Comparison of ENCODE assay signal across 9 mouse cellular contexts in the genomic region with DNA sequence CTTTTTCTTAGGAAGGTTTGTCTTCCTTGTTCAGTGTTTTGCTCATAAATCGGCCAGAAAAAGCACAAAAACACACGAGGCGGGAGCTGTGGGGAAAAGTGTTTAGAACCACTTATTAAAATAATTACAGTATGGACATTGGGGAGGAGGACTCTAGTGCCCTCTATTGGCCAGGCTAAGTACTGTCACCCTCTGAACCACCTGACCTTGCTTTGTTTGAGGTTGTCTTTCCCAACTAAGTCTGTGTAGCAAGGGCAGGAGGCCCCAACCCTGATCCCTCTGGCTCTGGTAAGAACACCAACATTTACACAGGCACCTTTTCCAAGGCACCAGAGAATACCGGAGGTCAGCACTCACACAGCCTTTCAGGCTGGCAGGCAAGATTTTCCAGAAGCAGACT. TPM values are rescaled to one million over a fixed set of nuclear protein-coding genes. Genes with fewer than 3 reads are reported as not detected.
DNase-seq lines count a peak whose midpoint lies in the region; ATAC-seq and TF ChIP-seq lines count a peak whose summit lies in the region.
"Had no signal": no experiment of that assay in that cellular context is flagged by ENCODE, and none has a peak within 500 bp of the region (broad histone marks: within the 10 kb centered on the region; RNA-seq: fewer than 3 reads in every experiment).

No protein-coding gene starts in this region.

- H3K4me1 ChIP-seq in thymus, adult 2 months (replicated peaks; ENCODE audit: control insufficient read depth, insufficient read depth, low read length), result no peaks in the 10 kb centered on the region; the same call in 1 of the 2 replicates
- H3K4me1 ChIP-seq in cortical plate, adult 2 months (ENCODE audit: control insufficient read depth, insufficient read depth, low read length), result no peaks in the 10 kb centered on the region
- H3K4me1 ChIP-seq: limb, embryonic 12.5 days had no signal

- H3K27me3 ChIP-seq in thymus, adult 2 months (ENCODE audit: control insufficient read depth, insufficient read depth, low read length), result no peaks in the 10 kb centered on the region
- H3K27me3 ChIP-seq: limb, embryonic 12.5 days had no signal

- no peak for TF ChIP-seq POLR2A in thymus, adult 2 months (IDR thresholded peaks at IDR 0.05; ENCODE audit: control insufficient read depth, extremely low read depth, insufficient read depth, low read length, poor library complexity)
- TF ChIP-seq POLR2A in cortical plate, adult 2 months (IDR thresholded peaks at IDR 0.05; ENCODE audit: extremely low read depth, insufficient read depth, low read length), result no peak

- ATAC-seq in cerebellum, adult (ENCODE audit: insufficient number of reproducible peaks, low FRiP score, low TSS enrichment), result no peak

- peak; percentile 12 for DNase-seq in cerebellum, adult 11 months
- peak; percentile 48 for DNase-seq in thymus, adult 2 months
- DNase-seq in thymus, adult 18-20 months, result no peak
- DNase-seq in liver, result peak; percentile 28
- peak; percentile 13 for DNase-seq in retina, adult 2 months (ENCODE audit: low read depth, low spot score)
- DNase-seq in right cerebral cortex, postnatal 4 days, result no peak

- 38% methylated on average over 4 of the region's 4 CpGs for WGBS in thymus, adult 2 months

- H3K27ac ChIP-seq in thymus, adult 2 months (ENCODE audit: control insufficient read depth, insufficient read depth, low read length), result no peak overlapping the region
- no peak overlapping the region for H3K27ac ChIP-seq in cortical plate, adult 2 months (ENCODE audit: insufficient read depth, low read length)
- H3K27ac ChIP-seq: limb, embryonic 12.5 days had no signal

- no peaks in the 10 kb centered on the region for H3K36me3 ChIP-seq in thymus, adult 2 months (ENCODE audit: control insufficient read depth, insufficient read depth, low read length)
- H3K36me3 ChIP-seq: limb, embryonic 12.5 days had no signal

- TF ChIP-seq CTCF in thymus, adult 2 months (IDR thresholded peaks at IDR 0.05; ENCODE audit: borderline replicate concordance, control insufficient read depth, extremely low read depth, insufficient read depth, low read length, poor library complexity), result no peak
- peak; percentile 62 for TF ChIP-seq CTCF in cortical plate, adult 2 months (IDR thresholded peaks at IDR 0.05; ENCODE audit: extremely low read depth, insufficient read depth, low read length)

- H3K4me3 ChIP-seq in thymus, adult 2 months (ENCODE audit: control insufficient read depth, insufficient read depth, low read length), result no peak overlapping the region
- H3K4me3 ChIP-seq in cortical plate, adult 2 months (ENCODE audit: insufficient read depth, low read length), result no peak overlapping the region
- H3K4me3 ChIP-seq: limb, embryonic 12.5 days had no signal

RNA-seq across cellular contexts. Expression of gene Cmtm8, which starts 28.6 kb away (rescaled TPM):
- polyA plus RNA-seq in thymus, adult 2 months (2012; rRNA removed), result 11.9 and 15.4 TPM in 2 replicates
- 4.7 and 4.9 TPM in 2 replicates for polyA plus RNA-seq in cortical plate, adult 2 months (2012; rRNA removed)

RNA-seq across cellular contexts. Expression of gene Cmtm7, which starts 33.7 kb away (rescaled TPM):
- 781 and 799 TPM in 2 replicates for polyA plus RNA-seq in thymus, adult 2 months (2012; rRNA removed)
- polyA plus RNA-seq in cortical plate, adult 2 months (2012; rRNA removed), result 8.9 and 9.1 TPM in 2 replicates

Comparison
In these comparisons a context has a peak if more than half of its experiments do, and no peak if none do; other contexts are left out.
1. DNase-seq: peak in cerebellum, adult 11 months (single experiment), thymus, adult 2 months (single experiment), liver (single experiment) and retina, adult 2 months (single experiment); none in thymus, adult 18-20 months (0 of 2) and right cerebral cortex, postnatal 4 days (single experiment).
2. RNA of gene Cmtm7, which starts 33.7 kb away (polyA plus RNA-seq): 781 to 799 TPM in thymus, adult 2 months; 8.9 to 9.1 TPM in cortical plate, adult 2 months; every median in the first group is over 10 times any median in the second.